Mouse (Mus musculus): Measurements from ENCODE around the gene Mucl2. TPM values are rescaled to one million over a fixed set of nuclear protein-coding genes. Genes with fewer than 3 reads are reported as not detected.
"Not testable (repeated sequence)": the region's sequence is repeated elsewhere in the genome, so short reads cannot be mapped to it uniquely, and the experiment has no call there.

The Mucl2 gene
- polyA plus RNA-seq (2015; fragmentation: Nextera tagmentation; extraction: Ambion mirVana), result not detected in 2 replicates

GRCm38 (mm10) chr15:103899212-103899611 lies at the start of gene Mucl2:
TSS of gene Mucl2 (minus strand) at chr15:103899312.
- Histone ChIP-seq H3K4me1 (replicated peaks; ENCODE audit: control insufficient read depth, insufficient read depth) (no peaks in the 10 kb centered on the region), H3K36me3 (ENCODE audit: control insufficient read depth, insufficient read depth, low read length) (no peaks in the 10 kb centered on the region), H3K27ac (replicated peaks) (no peak within 1 kb of the TSS), H3K4me3 (ENCODE audit: low read depth, low read length) (no peak within 1 kb of the TSS), H3K9ac (ENCODE audit: low read length) (no peak within 1 kb of the TSS), H3K27me3 (ENCODE audit: control insufficient read depth, insufficient read depth, low read length) (no peaks in the 10 kb centered on the region), H3K9me3 (ENCODE audit: control insufficient read depth, low read length) (no peaks in the 10 kb centered on the region), H3K4me2 (replicated peaks; ENCODE audit: low read depth) (no peak within 1 kb of the TSS)
- DNase-seq (ENCODE audit: low spot score) (no peak), ATAC-seq (ENCODE audit: low FRiP score, low TSS enrichment) (no peak)
- no peak for TF ChIP-seq CTCF (IDR thresholded peaks at IDR 0.05; ENCODE audit: low read depth)
- TF ChIP-seq EP300 (optimal IDR thresholded peaks at IDR 0.05), result no peak
- 75% methylated on average over 1 of the region's 1 CpGs for WGBS

GRCm38 (mm10) chr15:103913061-103913460 lies 13.9 kb upstream of the Mucl2 start:
- DNase-seq (ENCODE audit: low spot score); H3K4me3 ChIP-seq (ENCODE audit: low read depth, low read length); H3K36me3 ChIP-seq (ENCODE audit: control insufficient read depth, insufficient read depth, low read length); H3K4me1 ChIP-seq (replicated peaks; ENCODE audit: control insufficient read depth, insufficient read depth); H3K4me2 ChIP-seq (replicated peaks; ENCODE audit: low read depth); H3K27me3 ChIP-seq (ENCODE audit: control insufficient read depth, insufficient read depth, low read length); ATAC-seq (ENCODE audit: low FRiP score, low TSS enrichment); H3K9me3 ChIP-seq (ENCODE audit: control insufficient read depth, low read length); H3K9ac ChIP-seq (ENCODE audit: low read length); H3K27ac ChIP-seq (replicated peaks): not testable (repeated sequence)
- 42% methylated on average over 1 of the region's 1 CpGs for WGBS

Small RNAs within 50 kb of the gene (microRNA-seq; reads per million reads assigned to microRNA genes)
- not detected for gene Gm22852

Other genes starting within 250 kb of the Mucl2 start
- gene Mucl1, start 143.8 kb downstream of the Mucl2 start, polyA plus RNA-seq (2015; fragmentation: Nextera tagmentation; extraction: Ambion mirVana), result not detected in 2 replicates

Data from stomach, postnatal 0 days (tissue).